Mouse (Mus musculus): ENCODE measurements around the gene N4bp2l2.
"Not testable (repeated sequence)": the region's sequence is repeated elsewhere in the genome, so short reads cannot be mapped to it uniquely, and the experiment has no call there.

The N4bp2l2 gene

GRCm38 (mm10) chr5:150666133-150666739, at the start of gene N4bp2l2:
TSS of gene N4bp2l2 (minus strand) at chr5:150666183.
- not testable (repeated sequence) for DNase-seq

DNA sequence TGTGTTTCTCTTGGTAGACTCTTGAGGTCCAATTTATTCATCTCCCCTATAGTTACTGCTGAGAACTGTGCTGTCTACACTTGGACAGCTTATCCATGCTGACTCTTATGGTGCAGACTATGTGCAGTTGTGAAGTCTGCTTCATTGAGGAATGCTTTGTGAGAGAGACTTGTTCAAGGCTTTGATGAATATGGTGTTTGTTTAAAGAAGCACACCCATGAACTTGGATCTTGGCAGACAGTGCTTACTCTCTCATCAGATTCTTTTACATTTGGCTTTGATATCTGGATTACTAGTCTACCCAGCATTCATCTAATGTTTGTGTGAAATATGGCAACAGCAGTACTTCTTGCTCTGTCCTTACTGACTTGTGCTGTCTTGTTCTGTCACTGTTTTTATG, 47.4 kb upstream of the N4bp2l2 start:
- no peak for DNase-seq

GRCm38 (mm10) chr5:150711503-150711902, 45.5 kb upstream of the N4bp2l2 start:
- no peak for DNase-seq

- DNase-seq = not testable (repeated sequence)
These were observed 41.2 kb upstream of the N4bp2l2 start for GRCm38 (mm10) chr5:150707181-150707580.

- DNase-seq = not testable (repeated sequence)
These were observed 40.7 kb upstream of the N4bp2l2 start for GRCm38 (mm10) chr5:150706651-150707050.

DNA sequence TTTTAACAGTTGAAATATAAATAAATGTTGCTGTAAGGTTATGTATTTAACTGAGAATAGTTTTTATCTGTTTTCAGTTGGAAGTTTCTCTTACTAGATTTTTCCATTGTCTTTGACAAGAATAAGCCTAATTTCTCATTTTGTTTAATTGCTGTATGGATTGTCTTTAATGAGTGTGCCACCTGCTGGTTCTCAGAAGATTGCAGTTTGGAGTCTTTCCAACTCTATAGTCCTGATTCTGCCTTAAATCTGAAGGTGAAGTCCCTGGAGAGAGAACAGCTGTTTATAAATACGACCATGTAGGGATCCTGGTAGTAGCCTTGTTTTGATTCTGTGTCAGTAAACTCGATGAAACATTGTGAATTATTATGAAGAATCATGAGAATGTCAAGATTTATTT, 36.7 kb upstream of the N4bp2l2 start:
- DNase-seq = peak; percentile 25

DNA sequence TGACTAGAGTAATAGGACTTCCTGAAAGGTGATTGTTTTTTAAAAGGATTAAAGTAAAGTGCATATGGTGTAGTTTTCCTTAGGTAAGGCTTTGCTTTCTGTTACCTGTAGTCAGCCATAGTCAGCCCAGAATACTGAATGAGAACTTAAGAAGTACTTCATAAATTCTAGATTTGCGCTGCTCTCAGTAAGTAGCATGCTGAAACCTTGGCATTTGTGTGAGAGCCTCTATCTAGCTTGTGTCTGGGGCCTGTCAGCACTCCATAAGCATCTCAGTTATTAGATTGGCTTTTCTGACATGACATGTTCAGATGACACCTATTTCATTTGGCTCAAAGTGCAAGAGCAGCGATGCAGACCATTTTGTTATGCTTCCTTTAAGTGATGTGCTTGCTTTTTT, 27.3 kb upstream of the N4bp2l2 start:
- DNase-seq = no peak

GRCm38 (mm10) chr5:150690685-150691084, 24.7 kb upstream of the N4bp2l2 start:
- DNase-seq = no peak

GRCm38 (mm10) chr5:150682862-150683261, 16.9 kb upstream of the N4bp2l2 start:
- DNase-seq = not testable (repeated sequence)

DNA sequence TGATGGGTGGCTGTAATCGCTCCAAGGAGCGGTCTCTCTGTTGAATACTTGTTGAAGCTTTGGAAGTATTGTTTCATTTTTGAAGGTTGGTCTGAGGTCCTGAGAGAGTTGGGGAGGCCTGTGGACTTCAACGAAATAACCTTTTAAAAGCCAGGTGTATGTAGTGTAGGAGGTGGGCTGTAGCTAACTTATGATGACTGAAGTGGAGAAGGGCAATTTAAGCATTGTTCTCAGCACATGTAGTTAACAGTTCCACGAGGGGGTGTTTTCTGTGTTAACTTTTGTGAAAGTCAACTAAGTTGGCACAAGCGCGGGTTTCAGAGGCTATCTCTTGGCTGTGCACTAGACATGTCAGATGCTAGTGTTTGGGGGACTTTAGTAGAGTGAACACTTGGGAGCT, 8.9 kb upstream of the N4bp2l2 start:
- DNase-seq = peak; percentile 10

- peak; percentile 66 for DNase-seq
These were observed 8.1 kb upstream of the N4bp2l2 start for GRCm38 (mm10) chr5:150673880-150674621.

DNA sequence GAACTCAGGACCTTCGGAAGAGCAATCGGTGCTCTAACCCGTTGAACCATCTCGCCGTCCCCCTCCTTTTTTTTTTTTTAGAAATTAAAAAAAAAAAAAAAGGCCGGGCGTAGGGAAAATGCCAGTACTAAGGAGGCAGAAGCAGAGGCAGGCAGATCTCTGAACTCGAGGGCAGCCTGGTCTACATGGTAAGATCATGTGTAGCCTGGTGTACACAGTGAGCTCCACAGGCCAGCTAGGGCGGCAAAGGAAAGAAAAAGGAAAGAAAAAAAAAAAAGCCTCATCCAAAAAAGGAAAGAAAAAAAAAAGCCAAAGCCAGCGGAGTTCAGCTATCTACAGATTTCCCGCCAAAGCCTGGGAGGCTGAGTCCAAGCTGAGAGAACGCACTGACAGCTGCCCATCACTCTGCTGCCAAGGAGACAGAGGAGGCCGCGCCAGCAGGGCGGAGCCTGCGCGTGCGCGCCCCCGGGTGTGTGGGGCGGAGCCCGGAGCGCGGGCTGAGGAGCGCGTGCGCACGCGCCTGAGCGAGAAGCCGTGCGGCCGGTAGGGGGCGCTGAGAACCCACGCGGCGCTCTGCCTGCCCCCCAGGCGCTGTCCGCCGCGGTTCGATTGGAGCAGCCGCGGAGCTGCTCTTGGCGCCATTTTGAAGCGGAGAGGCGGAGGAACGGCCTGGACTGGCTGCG, 7.3 kb upstream of the N4bp2l2 start, which contains the start of gene Pds5b:
TSS of gene Pds5b (plus strand) at position 587 of the 683 bp plus-strand sequence.
- peak; percentile 97 for DNase-seq

- DNase-seq = no peak
These were observed 6.4 kb upstream of the N4bp2l2 start for GRCm38 (mm10) chr5:150672343-150672742.

DNA sequence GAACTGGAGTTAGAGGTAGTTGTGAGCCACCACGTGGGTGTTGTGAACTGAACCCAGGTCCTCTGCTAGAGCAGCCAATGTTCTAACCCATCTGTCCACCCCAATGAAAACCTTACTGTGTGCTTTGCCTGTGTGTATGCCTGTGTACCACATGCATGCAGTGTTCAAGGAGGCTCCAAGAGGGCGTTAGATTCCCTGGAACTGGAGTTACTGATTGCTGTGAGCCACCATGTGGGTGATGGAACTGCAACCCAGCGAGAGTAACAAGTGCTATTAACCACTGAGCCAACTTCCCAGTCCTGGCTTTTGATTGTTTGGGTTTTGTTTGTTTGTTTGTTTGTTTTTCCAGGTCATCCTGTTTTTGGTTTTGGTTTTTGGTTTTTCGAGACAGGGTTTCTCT, 2.7 kb upstream of the N4bp2l2 start:
- DNase-seq = no peak

- peak; percentile 98 for DNase-seq
These were observed 640 bp downstream of the N4bp2l2 start for GRCm38 (mm10) chr5:150665132-150665954.

DNA sequence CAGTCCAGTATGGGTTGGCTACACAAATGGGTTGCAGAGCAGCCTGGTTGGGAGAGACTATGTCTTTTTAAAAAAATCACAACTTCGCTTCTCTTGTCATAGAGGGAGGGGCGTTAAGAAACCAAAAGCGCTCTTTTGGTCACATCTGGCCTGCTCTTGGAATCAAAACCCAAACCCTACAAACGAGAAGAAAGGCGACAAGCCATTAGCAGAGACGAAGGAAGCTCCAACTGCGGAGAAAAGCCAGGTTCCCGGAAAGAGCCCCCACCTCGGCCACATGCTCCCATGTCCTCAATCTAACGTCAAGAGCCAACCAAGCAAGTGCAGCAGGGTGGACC, 1.2 kb downstream of the N4bp2l2 start:
- DNase-seq = no peak

DNA sequence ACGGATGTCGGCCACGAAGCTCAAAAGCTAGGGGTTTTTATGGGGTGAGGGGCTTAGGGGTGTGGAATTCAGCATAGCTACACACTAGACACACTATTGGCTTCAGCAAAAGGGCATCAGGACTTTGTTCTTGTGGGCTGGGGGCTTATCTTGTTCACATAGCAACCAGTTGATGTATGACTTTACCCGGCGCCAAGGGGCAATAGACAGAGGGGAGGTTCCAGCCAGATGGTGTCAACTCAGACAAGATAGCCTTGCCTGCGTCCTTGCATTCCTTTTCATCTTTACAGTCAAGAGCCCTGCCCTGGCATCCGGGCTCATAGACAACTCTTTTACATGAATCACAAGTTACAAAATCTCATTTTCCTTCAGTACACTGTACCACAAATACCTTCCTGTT, 2.1 kb downstream of the N4bp2l2 start:
- not testable (repeated sequence) for DNase-seq

DNA sequence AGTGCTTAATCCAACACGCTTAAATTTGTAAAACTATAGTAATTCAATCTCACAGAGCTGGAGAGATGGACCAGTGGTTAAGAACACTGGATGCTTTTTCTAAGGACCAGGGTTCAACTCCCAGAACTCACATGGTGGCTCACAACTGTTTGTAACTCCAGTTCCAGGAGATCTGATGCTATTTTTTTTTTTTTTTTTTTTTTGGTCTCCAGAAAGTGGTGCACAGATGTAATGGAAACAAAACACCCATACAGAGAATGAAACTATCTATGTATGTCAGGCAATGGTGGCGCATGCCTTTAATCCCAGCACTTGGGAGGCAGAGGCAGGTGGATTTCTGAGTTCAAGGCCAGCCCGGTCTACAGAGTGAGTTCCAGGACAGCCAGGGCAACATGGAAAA, 5.7 kb downstream of the N4bp2l2 start:
- not testable (repeated sequence) for DNase-seq

GRCm38 (mm10) chr5:150659425-150659824, 6.6 kb downstream of the N4bp2l2 start:
- DNase-seq = not testable (repeated sequence)

- no peak for DNase-seq
These were observed 11.4 kb downstream of the N4bp2l2 start for GRCm38 (mm10) chr5:150654548-150654947.

DNA sequence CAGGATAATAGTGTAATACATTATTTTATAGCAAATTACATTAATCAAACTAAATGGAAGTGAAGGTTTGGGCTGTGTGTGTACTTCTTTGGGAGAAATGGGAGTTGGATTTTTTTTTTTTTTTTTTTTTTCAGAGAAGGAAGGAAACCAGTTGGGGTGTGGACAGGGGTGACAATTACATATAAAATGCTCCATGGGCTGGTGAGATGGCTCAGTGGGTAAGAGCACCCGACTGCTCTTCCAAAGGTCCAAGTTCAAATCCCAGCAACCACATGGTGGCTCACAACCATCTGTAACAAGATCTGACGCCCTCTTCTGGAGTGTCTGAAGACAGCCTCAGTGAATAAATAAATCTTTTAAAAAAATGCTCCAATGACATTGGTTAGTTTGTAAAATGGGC, 13.4 kb downstream of the N4bp2l2 start:
- no peak for DNase-seq

- DNase-seq = no peak
These were observed 21.1 kb downstream of the N4bp2l2 start for GRCm38 (mm10) chr5:150644926-150645325.

DNA sequence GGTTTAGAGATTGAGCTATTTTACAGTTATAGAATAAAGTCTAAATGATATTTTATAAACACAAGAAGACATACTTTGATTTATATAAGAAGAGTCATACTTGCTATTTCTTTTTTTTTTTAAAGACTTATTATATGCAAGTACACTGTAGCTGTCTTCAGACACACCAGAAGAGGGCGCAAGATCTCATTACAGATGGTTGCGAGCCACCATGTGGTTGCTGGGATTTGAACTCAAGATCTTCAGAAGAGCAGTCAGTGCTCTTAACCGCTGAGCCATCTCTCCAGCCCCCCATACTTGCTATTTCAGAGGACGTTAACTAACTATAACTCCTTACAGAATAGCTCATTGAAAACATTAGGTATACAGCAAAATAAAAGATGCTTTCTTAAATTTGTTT, 22.6 kb downstream of the N4bp2l2 start:
- DNase-seq = not testable (repeated sequence)
